8 mouse cellular contexts compared by ENCODE assay signal in the genomic region with DNA sequence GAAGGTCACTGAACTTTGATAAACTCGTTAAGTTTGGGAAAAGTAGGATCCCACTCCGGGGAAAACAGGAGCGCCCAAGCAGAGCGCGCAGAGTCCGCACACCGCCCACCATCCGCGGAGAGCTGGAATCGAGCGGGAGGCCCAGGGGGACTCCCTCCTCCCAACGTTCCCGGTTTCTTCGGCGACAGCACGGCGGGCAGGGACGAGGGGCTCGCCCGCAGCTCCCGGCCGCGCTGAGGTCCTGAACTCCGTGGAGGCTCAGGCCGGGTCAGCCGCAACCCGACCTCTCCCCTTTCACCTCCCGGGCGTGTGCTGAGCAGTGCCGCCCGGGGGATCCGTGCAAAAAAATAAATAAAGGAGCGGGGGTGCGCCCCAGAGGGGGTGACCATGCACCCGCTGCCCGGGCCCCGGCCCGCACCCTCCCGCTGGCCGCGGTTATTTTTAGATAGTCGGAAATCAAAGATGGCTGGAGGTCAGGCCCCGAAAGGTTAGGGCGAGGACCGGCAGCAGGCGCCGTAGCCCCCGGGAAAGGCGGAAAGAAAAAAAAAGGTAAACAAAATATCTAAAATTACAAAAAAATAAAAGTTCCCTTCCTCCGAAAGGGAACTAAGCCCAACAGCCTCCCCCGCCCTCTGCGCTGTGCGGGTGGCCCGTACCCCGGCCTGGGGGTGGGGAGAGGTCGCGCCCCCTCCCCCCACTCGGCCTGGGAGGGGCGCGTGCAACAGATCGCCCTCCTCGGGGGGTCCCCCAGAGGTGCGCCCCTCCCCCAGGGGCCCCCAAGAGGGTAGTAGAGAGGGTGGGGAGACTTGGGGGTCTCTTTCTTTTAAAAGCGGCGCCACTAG. TPM values are rescaled to one million over a fixed set of nuclear protein-coding genes. Genes with fewer than 3 reads are reported as not detected.
DNase-seq lines count a peak whose midpoint lies in the region; ATAC-seq and TF ChIP-seq lines count a peak whose summit lies in the region.

No protein-coding gene starts in this region.

- peak overlapping the region; percentile 96 for H3K27ac ChIP-seq in embryonic facial prominence, embryonic 10.5 days (replicated peaks)
- H3K27ac ChIP-seq in liver, postnatal 0 days (ENCODE audit: low read depth) = peak overlapping the region; percentile 87

- peaks cover 58% of the 10 kb centered on the region for H3K4me1 ChIP-seq in embryonic facial prominence, embryonic 10.5 days
- H3K4me1 ChIP-seq in liver, postnatal 0 days (ENCODE audit: insufficient read depth) = 0 out of 2 replicates have a peak, but pooled peaks cover 2% of the 10 kb centered on the region

- intact Hi-C loops in heart, postnatal 14 days (cut with DNase I) = loop anchor here (5.0 kb wide), 1 partner anchor 111 kb away; no protein-coding TSS in a partner anchor

- no peak for TF ChIP-seq POLR2A in brain, embryonic 14.5 days (IDR thresholded peaks at IDR 0.05; ENCODE audit: borderline replicate concordance, extremely low read depth, insufficient read depth, insufficient read length, poor library complexity, severe bottlenecking)

- no peak for TF ChIP-seq EP300 in liver, postnatal 0 days (IDR thresholded peaks at IDR 0.05; ENCODE audit: low read depth)

- DNase-seq in brain, embryonic 14.5 days (ENCODE audit: low read depth) = peak; percentile 47
- DNase-seq in embryonic facial prominence, embryonic 10.5 days (ENCODE audit: low spot score) = peak; percentile 51
- DNase-seq in heart, postnatal 14 days = peak; percentile 27 to 37
- peak; percentile 31 for DNase-seq in liver, postnatal 0 days
- DNase-seq in urinary bladder, postnatal 10 days (ENCODE audit: low spot score) = no peak
- DNase-seq in left cerebral cortex, adult 18-20 months (ENCODE audit: low spot score in 2 of 2) = no peak
- DNase-seq in spleen, postnatal 36 days (ENCODE audit: low spot score in 2 of 2) = no peak
- no peak for DNase-seq in layer of hippocampus, postnatal 36 days

- no peaks in the 10 kb centered on the region for H3K9me3 ChIP-seq in embryonic facial prominence, embryonic 10.5 days
- H3K9me3 ChIP-seq in liver, postnatal 0 days (ENCODE audit: low read length) = no peaks in the 10 kb centered on the region

- WGBS in embryonic facial prominence, embryonic 10.5 days = under 1% methylated on average over 65 of the region's 65 CpGs
- WGBS in liver, postnatal 0 days (ENCODE audit: insufficient replicate concordance) = 2% methylated on average over 65 of the region's 65 CpGs

- TF ChIP-seq CTCF in brain, embryonic 14.5 days (IDR thresholded peaks at IDR 0.05; ENCODE audit: borderline replicate concordance, extremely low read depth, insufficient read depth, insufficient read length) = no peak
- no peak for TF ChIP-seq CTCF in liver, postnatal 0 days (IDR thresholded peaks at IDR 0.05; ENCODE audit: low read depth)

- H3K4me3 ChIP-seq in embryonic facial prominence, embryonic 10.5 days = peak overlapping the region; percentile 91
- peak overlapping the region; percentile 58 for H3K4me3 ChIP-seq in liver, postnatal 0 days (ENCODE audit: low read depth, low read length)

- H3K9ac ChIP-seq in liver, postnatal 0 days (replicated peaks) = peak overlapping the region; percentile 70

- 0 out of 2 replicates have a peak, but pooled peaks cover 3% of the 10 kb centered on the region for H3K36me3 ChIP-seq in embryonic facial prominence, embryonic 10.5 days (replicated peaks)
- H3K36me3 ChIP-seq in liver, postnatal 0 days (replicated peaks; ENCODE audit: insufficient read depth, low read length) = no peaks in the 10 kb centered on the region

- H3K4me2 ChIP-seq in liver, postnatal 0 days (ENCODE audit: low read depth, low read length) = peak overlapping the region; percentile 68

- peak; percentile 4 for ATAC-seq in liver, postnatal 0 days

- peaks cover 33% of the 10 kb centered on the region for H3K27me3 ChIP-seq in embryonic facial prominence, embryonic 10.5 days (replicated peaks; ENCODE audit: low read depth, poor library complexity, severe bottlenecking)
- peaks cover 45% of the 10 kb centered on the region for H3K27me3 ChIP-seq in liver, postnatal 0 days (ENCODE audit: insufficient read depth, low read length)

RNA-seq across cellular contexts. Expression of gene Sall4, which starts 1.8 kb away (rescaled TPM):
- 1.0 and 1.2 TPM in 2 replicates for polyA plus RNA-seq in brain, embryonic 14.5 days (2012; rRNA removed)
- 34.6 and 50.1 TPM in 2 replicates for polyA plus RNA-seq in embryonic facial prominence, embryonic 10.5 days (2016; fragmentation: Nextera tagmentation; extraction: Ambion mirVana)
- total RNA-seq in heart, postnatal 14 days (2021) = 1 to 10 TPM; 1.6 to 2.7 TPM
- 3.1 TPM in 2 replicates for polyA plus RNA-seq in liver, postnatal 0 days (2015; fragmentation: Nextera tagmentation; extraction: Ambion mirVana)
- total RNA-seq in left cerebral cortex, adult 18-20 months (2021) = under 1 TPM; 0.07 to 0.44 TPM
- under 1 TPM; 0.57 to 0.83 TPM for total RNA-seq in layer of hippocampus, postnatal 36 days (2021)

RNA-seq across cellular contexts. Expression of gene Atp9a, which starts 23.7 kb away (rescaled TPM):
- polyA plus RNA-seq in brain, embryonic 14.5 days (2012; rRNA removed) = 197 and 302 TPM in 2 replicates
- 9.3 and 9.4 TPM in 2 replicates for polyA plus RNA-seq in embryonic facial prominence, embryonic 10.5 days (2016; fragmentation: Nextera tagmentation; extraction: Ambion mirVana)
- 10 to 100 TPM; 45.9 to 46.2 TPM for total RNA-seq in heart, postnatal 14 days (2021)
- polyA plus RNA-seq in liver, postnatal 0 days (2015; fragmentation: Nextera tagmentation; extraction: Ambion mirVana) = 7.3 and 7.8 TPM in 2 replicates
- 100 to 1,000 TPM; 417 to 436 TPM for total RNA-seq in left cerebral cortex, adult 18-20 months (2021)
- total RNA-seq in layer of hippocampus, postnatal 36 days (2021) = 100 to 1,000 TPM; 342 to 346 TPM

Comparison
In these comparisons a context has a peak if more than half of its experiments do, and no peak if none do; other contexts are left out.
1. DNase-seq: peak in brain, embryonic 14.5 days (single experiment), embryonic facial prominence, embryonic 10.5 days (single experiment), heart, postnatal 14 days (2 of 2) and liver, postnatal 0 days (single experiment); none in urinary bladder, postnatal 10 days (single experiment), left cerebral cortex, adult 18-20 months (0 of 2), spleen, postnatal 36 days (0 of 2) and layer of hippocampus, postnatal 36 days (0 of 2).
2. RNA of gene Atp9a, which starts 23.7 kb away (total RNA-seq): 417 to 436 TPM in left cerebral cortex, adult 18-20 months and 342 to 346 TPM in layer of hippocampus, postnatal 36 days; 45.9 to 46.2 TPM in heart, postnatal 14 days; every median in the first group is over 4 times any median in the second.